Mouse (Mus musculus): ENCODE data around the gene Cryz.
"Not testable (repeated sequence)": the region's sequence is repeated elsewhere in the genome, so short reads cannot be mapped to it uniquely, and the experiment has no call there.

Gene Cryz

DNA sequence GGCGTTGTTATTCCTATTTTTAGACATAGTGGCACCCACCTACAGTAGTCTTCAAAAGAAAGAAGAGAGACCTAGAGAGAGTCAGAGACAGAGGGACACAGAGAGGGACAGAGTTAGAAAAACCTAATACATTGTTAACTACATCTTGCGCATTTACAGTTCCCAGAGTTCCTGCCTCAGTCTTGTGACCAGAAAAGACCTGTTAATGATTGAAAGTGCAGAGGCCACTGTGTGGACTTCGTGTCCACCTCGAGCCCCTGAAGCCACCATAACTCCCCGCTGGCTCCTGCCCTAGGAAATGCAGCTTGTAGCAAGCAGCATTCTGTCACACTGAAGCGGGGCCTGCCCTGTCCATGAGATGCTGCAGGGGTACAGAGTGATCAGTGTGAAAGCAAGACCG is 1.1 kb downstream of the Cryz start:
- in situ Hi-C loops (cut with MboI; ENCODE audit: low pct_unique_long_range_greater_than_20kb in 1 of 2, low sequenced_read_pairs in 2 of 2, unreplicated experiment in 1 of 2), result no loop called here

GRCm38 (mm10) chr3:154602141-154602540 is 5.6 kb downstream of the Cryz start:
- in situ Hi-C loops (cut with MboI; ENCODE audit: low pct_unique_long_range_greater_than_20kb in 1 of 2, low sequenced_read_pairs in 2 of 2, unreplicated experiment in 1 of 2), result no loop called here

DNA sequence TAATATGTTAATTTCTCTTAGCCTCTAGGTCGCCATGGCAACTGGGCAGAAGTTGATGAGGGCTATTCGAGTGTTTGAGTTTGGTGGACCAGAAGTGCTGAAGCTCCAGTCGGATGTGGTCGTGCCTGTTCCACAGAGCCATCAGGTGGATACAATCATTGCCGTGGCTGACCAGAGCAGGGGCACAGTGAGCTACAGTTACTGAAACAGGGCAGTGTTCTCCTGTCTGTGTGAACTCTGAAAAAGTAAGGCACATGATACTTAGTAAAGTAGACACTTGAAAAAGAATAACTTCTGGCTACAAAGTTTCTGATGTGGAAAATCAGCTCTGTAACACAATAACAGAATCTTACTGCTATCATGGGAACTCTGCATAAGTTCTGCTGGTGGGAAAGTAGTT is 8.4 kb downstream of the Cryz start:
- in situ Hi-C loops (cut with MboI; ENCODE audit: low pct_unique_long_range_greater_than_20kb in 1 of 2, low sequenced_read_pairs in 2 of 2, unreplicated experiment in 1 of 2), result no loop called here

DNA sequence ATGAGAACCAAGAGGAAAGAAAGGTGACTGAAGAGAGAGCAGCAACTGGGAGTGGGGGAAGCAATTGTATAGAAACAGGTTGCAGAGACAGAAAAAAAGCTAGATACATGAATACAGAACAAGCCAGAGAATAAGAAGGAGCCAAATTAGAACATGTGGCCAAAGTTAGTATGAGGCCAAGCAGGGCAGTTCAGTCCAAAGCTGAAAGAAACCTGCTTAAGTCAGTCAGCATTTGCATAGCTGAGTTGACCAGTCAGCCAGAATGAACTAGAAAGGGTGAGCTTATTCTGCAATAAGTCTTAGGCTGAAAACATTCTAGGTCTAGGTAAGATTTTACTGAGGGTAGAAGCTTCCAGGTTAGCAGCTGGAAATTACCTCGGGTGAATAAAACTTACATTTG is 11.4 kb downstream of the Cryz start:
- in situ Hi-C loops (cut with MboI; ENCODE audit: low pct_unique_long_range_greater_than_20kb in 1 of 2, low sequenced_read_pairs in 2 of 2, unreplicated experiment in 1 of 2), result no loop called here

DNA sequence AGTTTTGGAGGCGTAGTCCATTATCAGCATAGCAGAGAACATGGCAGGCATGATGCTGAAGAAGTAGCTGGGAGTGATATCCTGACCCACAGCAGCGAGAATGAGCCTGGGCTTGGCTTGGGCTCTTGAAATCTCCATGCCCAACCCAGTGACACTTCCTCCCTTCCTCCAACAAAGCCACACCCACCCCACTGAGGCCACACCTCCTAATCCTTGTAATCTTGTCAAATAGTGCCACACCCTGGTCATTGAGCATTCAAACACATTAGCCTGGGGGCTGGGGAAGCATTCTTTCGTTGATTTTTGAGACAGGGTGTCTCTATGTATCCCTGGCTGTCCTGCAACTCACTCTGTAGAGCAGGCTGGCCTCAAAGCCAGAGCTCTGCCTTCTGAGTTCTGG is 15.4 kb downstream of the Cryz start:
- in situ Hi-C loops (cut with MboI; ENCODE audit: low pct_unique_long_range_greater_than_20kb in 1 of 2, low sequenced_read_pairs in 2 of 2, unreplicated experiment in 1 of 2), result no loop called here

GRCm38 (mm10) chr3:154614771-154615170 is 18.3 kb downstream of the Cryz start:
- in situ Hi-C loops (cut with MboI; ENCODE audit: low pct_unique_long_range_greater_than_20kb in 1 of 2, low sequenced_read_pairs in 2 of 2, unreplicated experiment in 1 of 2), result no loop called here

DNA sequence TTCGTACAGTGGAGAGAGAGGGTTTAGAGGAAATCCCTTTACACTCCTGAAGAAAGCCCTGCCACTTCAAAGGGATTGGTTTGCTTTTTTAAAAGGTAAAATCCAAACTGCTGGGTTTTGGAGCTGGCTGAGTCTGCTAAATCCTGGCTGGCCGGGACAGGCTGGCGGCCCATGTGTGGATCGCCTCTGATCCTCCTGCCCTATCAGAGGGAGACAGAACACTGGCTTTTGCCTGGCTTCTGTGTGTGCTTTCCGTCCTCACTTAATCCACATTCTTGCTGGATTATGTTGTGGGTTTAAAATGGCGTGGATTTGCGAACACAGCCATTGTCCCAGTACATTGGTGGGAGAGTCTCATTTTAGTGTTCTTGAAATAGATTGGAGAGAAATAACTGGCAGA is 18.8 kb downstream of the Cryz start:
- in situ Hi-C loops (cut with MboI; ENCODE audit: low pct_unique_long_range_greater_than_20kb in 1 of 2, low sequenced_read_pairs in 2 of 2, unreplicated experiment in 1 of 2), result no loop called here

DNA sequence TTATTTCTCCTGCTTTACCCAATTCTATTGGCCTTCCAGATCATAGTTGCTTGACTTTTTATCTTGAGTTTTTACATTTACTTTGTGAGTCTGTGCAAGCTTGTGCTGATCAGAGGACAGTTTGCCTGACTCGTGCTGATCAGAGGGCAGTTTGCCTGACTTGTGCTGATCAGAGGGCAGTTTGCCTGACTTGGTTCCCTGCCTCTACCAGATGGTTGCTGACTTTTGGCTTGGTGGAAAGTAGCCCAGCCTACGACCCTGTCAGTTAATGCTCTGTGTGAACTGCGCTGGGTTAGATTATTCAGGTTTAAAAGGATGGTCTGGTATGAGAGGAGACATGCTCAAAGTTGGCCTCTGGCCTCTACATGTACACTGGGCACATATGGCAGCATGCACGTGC is 19.6 kb downstream of the Cryz start:
- in situ Hi-C loops (cut with MboI; ENCODE audit: low pct_unique_long_range_greater_than_20kb in 1 of 2, low sequenced_read_pairs in 2 of 2, unreplicated experiment in 1 of 2), result no loop called here

- in situ Hi-C loops (cut with MboI; ENCODE audit: low pct_unique_long_range_greater_than_20kb in 1 of 2, low sequenced_read_pairs in 2 of 2, unreplicated experiment in 1 of 2), result no loop called here
These were observed 31.8 kb downstream of the Cryz start for GRCm38 (mm10) chr3:154628284-154628683.

GRCm38 (mm10) chr3:154631281-154631680 is 34.8 kb downstream of the Cryz start:
- in situ Hi-C loops (cut with MboI; ENCODE audit: low pct_unique_long_range_greater_than_20kb in 1 of 2, low sequenced_read_pairs in 2 of 2, unreplicated experiment in 1 of 2), result not testable (repeated sequence)

DNA sequence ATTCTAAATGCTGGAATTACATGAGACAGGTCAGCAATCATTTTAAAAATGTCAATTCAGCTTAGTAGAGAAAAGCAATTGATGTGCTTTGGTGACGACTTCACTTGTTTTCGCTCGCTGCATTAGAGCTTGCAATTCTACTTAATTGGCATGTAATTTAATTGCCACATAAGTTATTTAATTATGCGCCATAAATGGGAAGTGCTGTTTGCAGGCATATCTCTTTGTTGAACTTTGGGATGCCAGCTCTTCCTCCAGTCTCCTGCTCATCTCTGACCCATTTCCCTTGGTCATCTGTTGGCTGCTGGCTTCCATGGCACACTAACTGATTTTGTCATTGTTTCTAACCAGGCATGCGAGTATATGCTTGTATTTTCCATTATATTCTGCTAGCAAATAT is 36.6 kb downstream of the Cryz start:
- in situ Hi-C loops (cut with MboI; ENCODE audit: low pct_unique_long_range_greater_than_20kb in 1 of 2, low sequenced_read_pairs in 2 of 2, unreplicated experiment in 1 of 2), result no loop called here

GRCm38 (mm10) chr3:154646638-154647442 is 50.3 kb downstream of the Cryz start:
- in situ Hi-C loops (cut with MboI; ENCODE audit: low pct_unique_long_range_greater_than_20kb in 1 of 2, low sequenced_read_pairs in 2 of 2, unreplicated experiment in 1 of 2), result no loop called here

GRCm38 (mm10) chr3:154647443-154647780 is 50.9 kb downstream of the Cryz start:
- in situ Hi-C loops (cut with MboI; ENCODE audit: low pct_unique_long_range_greater_than_20kb in 1 of 2, low sequenced_read_pairs in 2 of 2, unreplicated experiment in 1 of 2), result no loop called here

DNA sequence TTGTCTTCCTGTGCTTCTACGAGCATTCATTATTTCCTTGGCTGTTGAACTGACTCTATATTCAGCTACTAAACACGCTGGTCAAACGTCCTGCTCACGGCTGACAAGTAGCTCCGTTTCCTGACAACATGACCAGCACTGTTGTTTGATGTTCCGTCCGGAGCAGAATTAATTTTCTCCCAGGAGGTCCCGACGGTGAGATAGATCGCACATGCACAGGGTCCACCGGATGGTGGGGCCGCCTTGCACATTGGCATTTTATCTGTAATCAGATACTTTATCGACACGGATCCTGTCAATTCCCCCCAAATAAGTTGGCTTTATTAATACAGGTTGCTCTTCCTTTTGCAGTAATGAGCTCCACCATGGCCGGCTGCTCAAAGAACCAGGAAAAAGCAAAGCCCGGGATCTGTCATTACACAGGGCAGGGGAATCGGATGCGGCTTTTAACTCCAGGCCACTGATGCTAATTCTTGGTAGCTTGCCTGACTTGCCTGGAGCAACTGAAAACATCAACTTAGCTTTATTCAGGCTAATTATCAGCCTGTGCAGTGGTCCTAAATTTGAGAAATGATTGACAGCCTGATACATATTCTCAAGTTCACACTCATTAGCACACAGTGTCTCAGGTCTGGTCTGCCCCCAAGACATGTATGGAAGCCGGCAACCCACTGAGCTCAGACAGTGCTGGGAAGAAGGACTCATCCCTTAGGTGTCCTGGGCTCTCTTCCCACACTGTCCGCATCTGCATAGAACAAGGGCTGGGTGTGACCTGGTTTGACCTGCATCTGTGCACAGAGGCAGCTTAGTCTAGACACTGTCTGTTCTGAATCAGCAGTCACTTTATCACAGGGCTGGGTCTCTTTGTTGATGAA is 53.1 kb downstream of the Cryz start:
- in situ Hi-C loops (cut with MboI; ENCODE audit: low pct_unique_long_range_greater_than_20kb in 1 of 2, low sequenced_read_pairs in 2 of 2, unreplicated experiment in 1 of 2), result no loop called here

DNA sequence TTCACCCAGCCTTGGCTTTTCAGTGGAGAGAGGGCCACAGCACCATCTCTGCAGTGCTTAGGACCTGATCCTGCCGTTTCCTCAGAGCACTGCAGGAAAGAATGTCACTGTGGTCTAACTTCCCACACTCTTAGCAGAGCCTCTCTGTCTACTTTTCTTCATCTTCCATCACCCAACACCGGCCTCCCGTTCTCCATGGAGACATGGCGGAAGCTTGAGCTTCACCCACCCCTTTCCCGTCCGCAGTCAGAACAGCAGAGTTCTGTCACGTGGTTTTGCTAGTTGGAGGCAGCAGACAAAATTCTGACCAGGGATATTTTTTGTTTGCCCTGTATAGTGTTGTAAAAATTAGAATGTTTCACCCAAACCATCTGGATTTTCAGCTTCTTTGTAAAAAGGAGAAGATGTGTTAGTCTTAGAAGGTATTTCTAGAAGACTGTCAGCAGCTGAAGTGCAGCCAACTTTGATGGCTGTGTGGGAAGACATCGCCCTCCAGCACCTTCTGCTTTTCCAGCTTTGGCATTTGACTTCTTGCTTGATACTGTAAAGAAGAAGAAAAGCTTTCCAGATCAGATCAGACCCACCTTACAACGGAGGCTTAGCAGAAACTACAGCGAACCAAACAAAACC is 54.8 kb downstream of the Cryz start:
- in situ Hi-C loops (cut with MboI; ENCODE audit: low pct_unique_long_range_greater_than_20kb in 1 of 2, low sequenced_read_pairs in 2 of 2, unreplicated experiment in 1 of 2), result no loop called here

- in situ Hi-C loops (cut with MboI; ENCODE audit: low pct_unique_long_range_greater_than_20kb in 1 of 2, low sequenced_read_pairs in 2 of 2, unreplicated experiment in 1 of 2), result no loop called here
These were observed 56.3 kb downstream of the Cryz start for GRCm38 (mm10) chr3:154652581-154653420.

DNA sequence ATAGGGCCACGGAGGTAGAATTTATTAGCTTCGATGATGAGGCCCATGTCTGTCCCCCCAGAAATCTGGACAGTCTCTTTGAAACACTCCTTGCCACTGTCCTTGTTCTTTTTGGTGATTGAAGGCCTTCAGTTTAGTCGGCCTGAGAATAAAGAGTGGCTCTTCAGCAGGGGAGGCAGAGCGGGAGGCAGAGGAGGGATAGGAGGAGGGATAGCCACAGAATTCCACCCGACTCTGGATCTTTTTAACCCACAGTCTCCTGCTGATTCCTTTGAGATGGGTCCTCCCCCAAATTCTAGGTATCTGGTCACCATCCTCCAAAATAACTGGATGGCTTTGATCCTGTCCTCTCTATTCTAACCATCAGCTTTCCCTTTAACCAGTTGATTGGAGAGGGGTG is 56.9 kb downstream of the Cryz start:
- in situ Hi-C loops (cut with MboI; ENCODE audit: low pct_unique_long_range_greater_than_20kb in 1 of 2, low sequenced_read_pairs in 2 of 2, unreplicated experiment in 1 of 2), result no loop called here

- in situ Hi-C loops (cut with MboI; ENCODE audit: low pct_unique_long_range_greater_than_20kb in 1 of 2, low sequenced_read_pairs in 2 of 2, unreplicated experiment in 1 of 2), result no loop called here
These were observed 57.8 kb downstream of the Cryz start for GRCm38 (mm10) chr3:154654284-154654683.

DNA sequence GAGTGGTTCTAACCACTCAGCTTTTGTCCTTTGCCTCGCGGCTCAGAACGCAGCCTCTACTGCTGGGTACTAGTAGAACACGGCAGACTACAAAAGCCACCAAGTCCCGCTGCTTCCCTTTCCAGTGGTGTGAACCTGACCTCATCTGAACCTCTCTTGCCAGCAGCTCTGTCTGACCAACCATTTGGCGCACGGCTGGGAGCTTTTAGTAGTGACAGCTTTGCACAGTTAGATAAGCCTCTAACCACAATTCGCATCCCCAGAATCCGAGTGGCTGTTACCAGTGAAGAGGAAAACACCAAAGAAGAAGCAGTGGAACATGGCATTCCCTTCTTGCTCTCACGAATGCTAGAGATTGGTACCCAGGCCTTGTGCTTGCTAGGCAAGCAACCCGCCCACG is 58.4 kb downstream of the Cryz start:
- in situ Hi-C loops (cut with MboI; ENCODE audit: low pct_unique_long_range_greater_than_20kb in 1 of 2, low sequenced_read_pairs in 2 of 2, unreplicated experiment in 1 of 2), result no loop called here
